Mouse (Mus musculus) ES-E14 (cell line): ENCODE measurements around the gene Cbll1.
"Not testable (repeated sequence)": the region's sequence is repeated elsewhere in the genome, so short reads cannot be mapped to it uniquely, and the experiment has no call there.

Source experiments
- CHD2 ChIP-seq: IDR thresholded peaks from 2 replicates; pipeline ENCODE4 v1.6.1; 2014; ENCODE audit warnings: mild to moderate bottlenecking, low read depth, low read length, inconsistent platforms
- HCFC1 ChIP-seq: IDR thresholded peaks from 2 replicates; pipeline ENCODE4 v1.6.1; 2012; ENCODE audit warnings: low read length, inconsistent platforms, borderline replicate concordance; ENCODE audit not compliant: insufficient read depth
- MAFK ChIP-seq: IDR thresholded peaks from 2 replicates; pipeline ENCODE4 v1.6.1; 2014; ENCODE audit warnings: mild to moderate bottlenecking, low read depth, low read length, inconsistent platforms; ENCODE audit not compliant: insufficient read depth
- ZC3H11A ChIP-seq: IDR thresholded peaks from 2 replicates; pipeline ENCODE4 v1.6.1; 2012; ENCODE audit warnings: low read depth, mild to moderate bottlenecking, inconsistent platforms, low read length, borderline replicate concordance

GRCm38 (mm10) chr12:31478182-31478581 lies 21.2 kb downstream of the Cbll1 start:
- TF ChIP-seq ZC3H11A, HCFC1, MAFK, CHD2: not testable (repeated sequence)
